13 mouse cellular contexts compared by ENCODE assay signal in the genomic region with DNA sequence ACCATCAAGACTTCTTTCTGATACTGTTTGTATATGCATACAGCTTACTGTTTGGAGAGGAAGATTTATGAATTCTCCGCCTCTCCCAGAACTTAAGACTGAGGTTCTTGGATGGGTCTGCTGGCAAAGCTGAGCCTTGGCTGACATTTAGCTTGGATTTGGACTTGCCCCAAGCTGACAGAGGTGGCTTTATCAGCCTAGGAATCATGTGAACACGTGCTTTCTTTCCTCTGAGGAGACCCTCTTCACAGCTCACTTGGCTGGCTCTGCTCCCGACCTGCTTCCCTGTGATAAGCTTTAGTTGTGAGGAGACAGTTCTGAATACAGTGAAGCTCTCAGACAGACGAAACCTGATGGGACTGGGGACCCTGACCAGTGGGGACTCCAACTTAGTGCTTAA. TPM values are rescaled to one million over a fixed set of nuclear protein-coding genes. Genes with fewer than 3 reads are reported as not detected.
DNase-seq lines count a peak whose midpoint lies in the region; ATAC-seq and TF ChIP-seq lines count a peak whose summit lies in the region.
"Had no signal": no experiment of that assay in that cellular context is flagged by ENCODE, and none has a peak within 500 bp of the region (broad histone marks: within the 10 kb centered on the region; RNA-seq: fewer than 3 reads in every experiment).

No protein-coding gene starts in this region.

- peaks cover 32% of the 10 kb centered on the region for H3K36me3 ChIP-seq in forebrain, postnatal 0 days (ENCODE audit: insufficient read depth)
- peaks cover 89% of the 10 kb centered on the region for H3K36me3 ChIP-seq in forebrain, embryonic 10.5 days (replicated peaks)
- peaks cover 4% of the 10 kb centered on the region for H3K36me3 ChIP-seq in hindbrain, postnatal 0 days (ENCODE audit: insufficient read depth, low read length)
- 0 out of 2 replicates have a peak, but pooled peaks cover 4% of the 10 kb centered on the region for H3K36me3 ChIP-seq in hindbrain, embryonic 11.5 days (ENCODE audit: control insufficient read depth, insufficient read depth, low read length)
- H3K36me3 ChIP-seq in heart, postnatal 0 days (replicated peaks; ENCODE audit: control insufficient read depth, insufficient read depth, low read length): peaks cover 26% of the 10 kb centered on the region

- no peak for TF ChIP-seq EP300 in heart, postnatal 0 days (IDR thresholded peaks at IDR 0.05; ENCODE audit: low read depth)

- H3K27ac ChIP-seq in forebrain, postnatal 0 days (ENCODE audit: low read depth, low read length): 0 out of 2 replicates have a peak overlapping the region, but pooled peaks have one; percentile 15
- no peak overlapping the region for H3K27ac ChIP-seq in forebrain, embryonic 10.5 days
- peak overlapping the region; percentile 38; the same call in 1 of the 2 replicates for H3K27ac ChIP-seq in hindbrain, postnatal 0 days
- no peak overlapping the region for H3K27ac ChIP-seq in hindbrain, embryonic 11.5 days (ENCODE audit: low read depth, low read length)
- H3K27ac ChIP-seq in bone marrow macrophage, adult 2 months (ENCODE audit: insufficient read depth, low read depth, low read length): peak overlapping the region; percentile 65
- peak overlapping the region; percentile 91 for H3K27ac ChIP-seq in heart, postnatal 0 days (ENCODE audit: low read depth)
- H3K27ac ChIP-seq: limb, embryonic 12.5 days; midbrain, embryonic 12.5 days had no signal

- H3K9ac ChIP-seq in forebrain, postnatal 0 days: no peak overlapping the region
- H3K9ac ChIP-seq in hindbrain, postnatal 0 days (replicated peaks; ENCODE audit: low read length): no peak overlapping the region
- no peak overlapping the region for H3K9ac ChIP-seq in hindbrain, embryonic 11.5 days (ENCODE audit: low read depth, low read length)
- no peak overlapping the region for H3K9ac ChIP-seq in heart, postnatal 0 days (replicated peaks; ENCODE audit: low read depth, low read length)
- H3K9ac ChIP-seq: limb, embryonic 12.5 days; midbrain, embryonic 12.5 days had no signal

- no peaks in the 10 kb centered on the region for H3K27me3 ChIP-seq in forebrain, postnatal 0 days (ENCODE audit: insufficient read depth, low read length)
- H3K27me3 ChIP-seq in forebrain, embryonic 10.5 days (ENCODE audit: poor library complexity, severe bottlenecking): no peaks in the 10 kb centered on the region
- no peaks in the 10 kb centered on the region for H3K27me3 ChIP-seq in hindbrain, postnatal 0 days (ENCODE audit: insufficient read depth, low read length)
- H3K27me3 ChIP-seq in hindbrain, embryonic 11.5 days (ENCODE audit: control insufficient read depth, insufficient read depth, low read length): no peaks in the 10 kb centered on the region
- H3K27me3 ChIP-seq in heart, postnatal 0 days (ENCODE audit: control insufficient read depth, insufficient read depth, low read length): no peaks in the 10 kb centered on the region
- H3K27me3 ChIP-seq: CH12.LX; limb, embryonic 12.5 days; midbrain, embryonic 12.5 days had no signal

- no peak overlapping the region for H3K4me2 ChIP-seq in forebrain, postnatal 0 days (ENCODE audit: low read depth)
- no peak overlapping the region for H3K4me2 ChIP-seq in hindbrain, postnatal 0 days (ENCODE audit: low read depth, low read length)
- H3K4me2 ChIP-seq in hindbrain, embryonic 11.5 days (replicated peaks; ENCODE audit: low read depth, low read length): no peak overlapping the region
- no peak overlapping the region for H3K4me2 ChIP-seq in heart, postnatal 0 days (ENCODE audit: low read depth, low read length)
- H3K4me2 ChIP-seq: limb, embryonic 12.5 days; midbrain, embryonic 12.5 days had no signal

- ATAC-seq in forebrain, postnatal 0 days: peak; percentile 54; the same call in 1 of the 2 replicates
- ATAC-seq in hindbrain, postnatal 0 days: no peak
- ATAC-seq in hindbrain, embryonic 11.5 days (ENCODE audit: low FRiP score): no peak
- ATAC-seq in heart, postnatal 0 days (ENCODE audit: insufficient read depth, low read depth): no peak

- H3K4me1 ChIP-seq in forebrain, postnatal 0 days (ENCODE audit: insufficient read depth): peaks cover 9% of the 10 kb centered on the region; the same call in 1 of the 2 replicates
- 0 out of 2 replicates have a peak, but pooled peaks cover 3% of the 10 kb centered on the region for H3K4me1 ChIP-seq in forebrain, embryonic 10.5 days
- no peaks in the 10 kb centered on the region for H3K4me1 ChIP-seq in hindbrain, postnatal 0 days (ENCODE audit: insufficient read depth, low read length)
- H3K4me1 ChIP-seq in hindbrain, embryonic 11.5 days (replicated peaks; ENCODE audit: control insufficient read depth, insufficient read depth, low read length): no peaks in the 10 kb centered on the region
- peaks cover 22% of the 10 kb centered on the region for H3K4me1 ChIP-seq in bone marrow macrophage, adult 2 months (ENCODE audit: control insufficient read depth, insufficient read depth, low read length)
- H3K4me1 ChIP-seq in heart, postnatal 0 days (ENCODE audit: control insufficient read depth, insufficient read depth): peaks cover 49% of the 10 kb centered on the region

- H3K9me3 ChIP-seq in forebrain, postnatal 0 days (ENCODE audit: low read length): no peaks in the 10 kb centered on the region
- H3K9me3 ChIP-seq in forebrain, embryonic 10.5 days: no peaks in the 10 kb centered on the region
- no peaks in the 10 kb centered on the region for H3K9me3 ChIP-seq in hindbrain, postnatal 0 days (ENCODE audit: low read length)
- H3K9me3 ChIP-seq in hindbrain, embryonic 11.5 days (ENCODE audit: control insufficient read depth, low read length): no peaks in the 10 kb centered on the region
- H3K9me3 ChIP-seq in heart, postnatal 0 days (replicated peaks; ENCODE audit: control insufficient read depth, low read length): no peaks in the 10 kb centered on the region
- H3K9me3 ChIP-seq: limb, embryonic 12.5 days; midbrain, embryonic 12.5 days had no signal

- H3K4me3 ChIP-seq in forebrain, postnatal 0 days (ENCODE audit: low read depth, low read length): no peak overlapping the region
- no peak overlapping the region for H3K4me3 ChIP-seq in forebrain, embryonic 10.5 days
- no peak overlapping the region for H3K4me3 ChIP-seq in hindbrain, postnatal 0 days (ENCODE audit: low read length)
- no peak overlapping the region for H3K4me3 ChIP-seq in hindbrain, embryonic 11.5 days (ENCODE audit: low read depth, low read length)
- H3K4me3 ChIP-seq in bone marrow macrophage, adult 2 months (ENCODE audit: insufficient read depth, low read length): no peak overlapping the region
- H3K4me3 ChIP-seq in heart, postnatal 0 days (ENCODE audit: low read depth, low read length): no peak overlapping the region
- H3K4me3 ChIP-seq: limb, embryonic 12.5 days; midbrain, embryonic 12.5 days had no signal

- TF ChIP-seq POLR2A in bone marrow macrophage, adult 2 months (IDR thresholded peaks at IDR 0.05; ENCODE audit: borderline replicate concordance, low read depth, low read length): no peak

- peak; percentile 64 for DNase-seq in forebrain, postnatal 0 days
- DNase-seq in forebrain, embryonic 10.5 days (ENCODE audit: extremely low spot score, low spot score): no peak
- DNase-seq in hindbrain, postnatal 0 days (ENCODE audit: low spot score): peak; percentile 71
- DNase-seq in hindbrain, embryonic 11.5 days (ENCODE audit: low spot score): no peak
- DNase-seq in heart, postnatal 0 days (ENCODE audit: low spot score): no peak
- no peak for DNase-seq in retina, postnatal 1 day
- DNase-seq: lung, adult 2 months had no signal

- TF ChIP-seq CTCF in forebrain, postnatal 0 days (IDR thresholded peaks at IDR 0.05; ENCODE audit: low read depth): no peak
- no peak for TF ChIP-seq CTCF in hindbrain, postnatal 0 days (IDR thresholded peaks at IDR 0.05; ENCODE audit: low read depth)
- TF ChIP-seq CTCF in bone marrow macrophage, adult 2 months (IDR thresholded peaks at IDR 0.05; ENCODE audit: low read depth, low read length): no peak
- TF ChIP-seq CTCF in heart, postnatal 0 days (IDR thresholded peaks at IDR 0.05; ENCODE audit: low read depth): no peak

- 41% methylated on average over 4 of the region's 4 CpGs for WGBS in forebrain, postnatal 0 days
- 86% methylated on average over 4 of the region's 4 CpGs for WGBS in forebrain, embryonic 10.5 days
- 32% methylated on average over 4 of the region's 4 CpGs for WGBS in hindbrain, postnatal 0 days
- 74% methylated on average over 4 of the region's 4 CpGs for WGBS in hindbrain, embryonic 11.5 days
- WGBS in heart, postnatal 0 days: 35% methylated on average over 4 of the region's 4 CpGs

RNA-seq across cellular contexts. Expression of a gene that starts 33.0 kb away (rescaled TPM):
- total RNA-seq in forebrain, postnatal 0 days (2014; rRNA removed): 4.5 and 5.1 TPM in 2 replicates
- 5.2 and 9.0 TPM in 2 replicates for polyA plus RNA-seq in forebrain, postnatal 0 days (2015; fragmentation: Nextera tagmentation; extraction: Ambion mirVana)
- 0.57 and 1.0 TPM in 2 replicates for polyA plus RNA-seq in forebrain, embryonic 10.5 days (2016; fragmentation: Nextera tagmentation; extraction: Ambion mirVana)
- 3.1 and 3.6 TPM in 2 replicates for total RNA-seq in hindbrain, postnatal 0 days (2014; rRNA removed)
- 6.0 and 6.6 TPM in 2 replicates for polyA plus RNA-seq in hindbrain, postnatal 0 days (2015; fragmentation: Nextera tagmentation; extraction: Ambion mirVana)
- polyA plus RNA-seq in hindbrain, embryonic 11.5 days (2014; fragmentation: Nextera tagmentation; extraction: Ambion mirVana): 2.2 and 2.9 TPM in 2 replicates
- polyA plus RNA-seq in bone marrow macrophage, adult 2 months (2012; ENCODE audit: insufficient read depth, insufficient read length, missing spikeins): not detected in 2 replicates
- not detected in 2 replicates for total RNA-seq in heart, postnatal 0 days (2014; rRNA removed; ENCODE audit: low replicate concordance)
- 0.08 and 0.41 TPM in 2 replicates for polyA plus RNA-seq in heart, postnatal 0 days (2015; fragmentation: Nextera tagmentation; extraction: Ambion mirVana)
- total RNA-seq: gastrocnemius, adult 18-20 months had no signal
- polyA plus RNA-seq: spleen, adult 2 months had no signal

RNA-seq across cellular contexts. Expression of a gene that starts 33.7 kb away (rescaled TPM):
- 35.7 and 38.2 TPM in 2 replicates for total RNA-seq in forebrain, postnatal 0 days (2014; rRNA removed)
- polyA plus RNA-seq in forebrain, postnatal 0 days (2015; fragmentation: Nextera tagmentation; extraction: Ambion mirVana): 38.7 and 42.0 TPM in 2 replicates
- 35.1 and 41.9 TPM in 2 replicates for polyA plus RNA-seq in forebrain, embryonic 10.5 days (2016; fragmentation: Nextera tagmentation; extraction: Ambion mirVana)
- total RNA-seq in hindbrain, postnatal 0 days (2014; rRNA removed): 23.1 and 23.8 TPM in 2 replicates
- polyA plus RNA-seq in hindbrain, postnatal 0 days (2015; fragmentation: Nextera tagmentation; extraction: Ambion mirVana): 35.4 and 38.2 TPM in 2 replicates
- polyA plus RNA-seq in hindbrain, embryonic 11.5 days (2014; fragmentation: Nextera tagmentation; extraction: Ambion mirVana): 39.5 and 42.8 TPM in 2 replicates
- polyA plus RNA-seq in bone marrow macrophage, adult 2 months (2012; ENCODE audit: insufficient read depth, insufficient read length, missing spikeins): 9.4 and 10.3 TPM in 2 replicates
- total RNA-seq in heart, postnatal 0 days (2014; rRNA removed; ENCODE audit: low replicate concordance): 15.3 and 30.8 TPM in 2 replicates
- polyA plus RNA-seq in heart, postnatal 0 days (2015; fragmentation: Nextera tagmentation; extraction: Ambion mirVana): 35.0 and 38.2 TPM in 2 replicates

RNA-seq across cellular contexts. Expression of a gene that starts 34.5 kb away (rescaled TPM):
- total RNA-seq in forebrain, postnatal 0 days (2014; rRNA removed): 31.8 and 40.7 TPM in 2 replicates
- polyA plus RNA-seq in forebrain, postnatal 0 days (2015; fragmentation: Nextera tagmentation; extraction: Ambion mirVana): 100.0 and 102 TPM in 2 replicates
- polyA plus RNA-seq in forebrain, embryonic 10.5 days (2016; fragmentation: Nextera tagmentation; extraction: Ambion mirVana): 215 and 222 TPM in 2 replicates
- total RNA-seq in hindbrain, postnatal 0 days (2014; rRNA removed): 38.1 and 40.6 TPM in 2 replicates
- polyA plus RNA-seq in hindbrain, postnatal 0 days (2015; fragmentation: Nextera tagmentation; extraction: Ambion mirVana): 105 and 109 TPM in 2 replicates
- polyA plus RNA-seq in hindbrain, embryonic 11.5 days (2014; fragmentation: Nextera tagmentation; extraction: Ambion mirVana): 160 TPM in 2 replicates
- polyA plus RNA-seq in bone marrow macrophage, adult 2 months (2012; ENCODE audit: insufficient read depth, insufficient read length, missing spikeins): 54.1 and 65.1 TPM in 2 replicates
- total RNA-seq in heart, postnatal 0 days (2014; rRNA removed; ENCODE audit: low replicate concordance): 24.3 and 46.1 TPM in 2 replicates
- polyA plus RNA-seq in heart, postnatal 0 days (2015; fragmentation: Nextera tagmentation; extraction: Ambion mirVana): 87.4 and 93.1 TPM in 2 replicates

RNA-seq across cellular contexts. Expression of a gene that starts 38.9 kb away (rescaled TPM):
- total RNA-seq in forebrain, postnatal 0 days (2014; rRNA removed): 38.2 and 47.5 TPM in 2 replicates
- 43.7 and 53.2 TPM in 2 replicates for polyA plus RNA-seq in forebrain, postnatal 0 days (2015; fragmentation: Nextera tagmentation; extraction: Ambion mirVana)
- polyA plus RNA-seq in forebrain, embryonic 10.5 days (2016; fragmentation: Nextera tagmentation; extraction: Ambion mirVana): 79.9 and 85.4 TPM in 2 replicates
- total RNA-seq in hindbrain, postnatal 0 days (2014; rRNA removed): 45.6 and 49.3 TPM in 2 replicates
- 49.8 and 52.6 TPM in 2 replicates for polyA plus RNA-seq in hindbrain, postnatal 0 days (2015; fragmentation: Nextera tagmentation; extraction: Ambion mirVana)
- 43.7 and 48.8 TPM in 2 replicates for polyA plus RNA-seq in hindbrain, embryonic 11.5 days (2014; fragmentation: Nextera tagmentation; extraction: Ambion mirVana)
- polyA plus RNA-seq in bone marrow macrophage, adult 2 months (2012; ENCODE audit: insufficient read depth, insufficient read length, missing spikeins): 13.7 and 16.0 TPM in 2 replicates
- 59.8 and 64.3 TPM in 2 replicates for total RNA-seq in heart, postnatal 0 days (2014; rRNA removed; ENCODE audit: low replicate concordance)
- 33.1 and 37.1 TPM in 2 replicates for polyA plus RNA-seq in heart, postnatal 0 days (2015; fragmentation: Nextera tagmentation; extraction: Ambion mirVana)

Comparison
In these comparisons a context has a peak if more than half of its experiments do, and no peak if none do; other contexts are left out.
1. DNase-seq: peak in forebrain, postnatal 0 days (single experiment) and hindbrain, postnatal 0 days (single experiment); none in forebrain, embryonic 10.5 days (single experiment), hindbrain, embryonic 11.5 days (single experiment), heart, postnatal 0 days (single experiment) and retina, postnatal 1 day (single experiment).
2. H3K27ac ChIP-seq: peak in forebrain, postnatal 0 days (single experiment), hindbrain, postnatal 0 days (single experiment), bone marrow macrophage, adult 2 months (single experiment) and heart, postnatal 0 days (single experiment); none in forebrain, embryonic 10.5 days (single experiment) and hindbrain, embryonic 11.5 days (single experiment).